Mouse (Mus musculus) midbrain, postnatal 0 days (tissue): ENCODE data around the gene Gm20422. TPM values are rescaled to one million over a fixed set of nuclear protein-coding genes. Genes with fewer than 3 reads are reported as not detected.
A peak's percentile ranks its signal among the peaks of the same experiment; 100 is the strongest.

Experiments
- ATAC-seq: fragments of 200-750 bp; cut with Nextera tagmentation; 2 replicates; pipeline ENCODE4 v1.8.0; 2017; ENCODE audit warnings: moderate number of reproducible peaks, mild to moderate bottlenecking, moderate TSS enrichment, moderate library complexity; ENCODE audit not compliant: low FRiP score
- DNase-seq: peaks from one replicate; pipeline ENCODE4 v3.0.0-alpha.2; 2015; ENCODE audit warnings: low spot score
- H3K27ac ChIP-seq: fragments of 300-500 bp; sonication (generic); 2 replicates; pipeline ENCODE4 v1.5.1; 2014; ENCODE audit warnings: low read depth, mild to moderate bottlenecking, low read length, mixed read lengths
- H3K27me3 ChIP-seq: fragments of 300-500 bp; sonication (generic); 2 replicates; pipeline ENCODE4 v1.6.1; 2014; ENCODE audit warnings: low read length, control low read depth, mixed read lengths; ENCODE audit not compliant: insufficient read depth
- H3K36me3 ChIP-seq: fragments of 300-500 bp; sonication (generic); 2 replicates; pipeline ENCODE4 v1.6.1; 2014; ENCODE audit warnings: low read length, control low read depth, mixed read lengths; ENCODE audit not compliant: insufficient read depth
- H3K4me1 ChIP-seq: fragments of 300-500 bp; sonication (generic); 2 replicates; pipeline ENCODE4 v1.6.1; 2014; ENCODE audit warnings: mild to moderate bottlenecking, control low read depth, antibody characterized with exemption, low read length, mixed read lengths; ENCODE audit not compliant: insufficient read depth
- H3K4me2 ChIP-seq: fragments of 300-500 bp; sonication (generic); 2 replicates; pipeline ENCODE4 v1.6.1; 2014; ENCODE audit warnings: low read depth, mild to moderate bottlenecking, low read length, mixed read lengths; ENCODE audit not compliant: poor library complexity, severe bottlenecking
- H3K4me3 ChIP-seq: fragments of 300-500 bp; sonication (generic); 2 replicates; pipeline ENCODE4 v1.5.1; 2014; ENCODE audit warnings: low read depth, mild to moderate bottlenecking, low read length, moderate library complexity
- H3K9ac ChIP-seq: fragments of 300-500 bp; sonication (generic); replicated peaks from 2 replicates; pipeline ENCODE4 v1.6.1; 2014; ENCODE audit warnings: mild to moderate bottlenecking, low read length, moderate library complexity, mixed read lengths; ENCODE audit not compliant: poor library complexity, severe bottlenecking
- H3K9me3 ChIP-seq: fragments of 300-500 bp; sonication (generic); 2 replicates; pipeline ENCODE4 v1.6.1; 2016; ENCODE audit warnings: low read length, control low read depth
- CTCF ChIP-seq: IDR thresholded peaks from 2 replicates; pipeline ENCODE4 v1.5.1; 2016; ENCODE audit warnings: antibody characterized with exemption, mild to moderate bottlenecking
- WGBS: fragments of 180-500 bp; shearing (Covaris S2); extraction: QIAGEN DNeasy Blood & Tissue Kit; methylation state at CpG from one replicate; pipeline ENCODE4 v1.1.7; 2014; 5-methylcytosine and 5-hydroxymethylcytosine counted together
- polyA plus RNA-seq: library from polyadenylated mRNA; unstranded; fragments of >200 nt; fragmentation: Nextera tagmentation; extraction: Ambion mirVana; gene quantifications from 2 replicates; pipeline ENCODE4 v1.2.1, GENCODE M21; 2015
- total RNA-seq: library from RNA; depleted of rRNA; stranded (reverse); fragments of >200 nt; gene quantifications from 2 replicates; pipeline ENCODE4 v1.2.3, GENCODE M21; 2014

Gm20422 gene
- total and polyA plus RNA-seq, 2 experiments from 2014 or later, result 2.4 TPM; not detected in 1

- Histone ChIP-seq H3K4me1 (peaks cover 3% of the 10 kb centered on the region; the same call in 1 of the 2 replicates), H3K27me3 (no peaks in the 10 kb centered on the region), H3K27ac (no peak overlapping the region), H3K9me3 (no peaks in the 10 kb centered on the region), H3K4me3 (no peak overlapping the region), H3K4me2 (no peak overlapping the region), H3K9ac (no peak overlapping the region), H3K36me3 (peaks cover 51% of the 10 kb centered on the region)
- 83% methylated on average over 2 of the region's 2 CpGs for WGBS
- no peak for TF ChIP-seq CTCF
- DNase-seq, result no peak
- no peak for ATAC-seq
Observed at GRCm38 (mm10) chr8:69814881-69815280, 40.2 kb upstream of the Gm20422 start.

DNA sequence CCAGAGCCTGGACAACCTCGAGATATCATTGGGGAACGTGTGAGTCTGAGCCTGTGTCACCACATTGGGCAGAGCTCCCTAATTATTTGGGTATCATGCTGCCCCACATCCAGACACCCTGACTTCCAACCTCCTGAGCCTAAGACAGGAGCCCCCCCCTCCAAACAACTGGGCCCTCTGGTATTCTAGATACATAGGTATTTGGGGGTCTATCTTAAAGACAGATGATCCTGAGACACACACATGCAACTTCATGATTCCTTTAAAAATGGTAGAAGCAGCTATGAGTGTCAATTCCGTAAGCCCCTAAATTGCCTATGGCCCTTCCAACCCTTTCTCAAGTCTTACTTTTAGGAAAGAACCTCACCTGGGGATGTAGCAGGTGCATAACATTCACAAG lies 35.1 kb upstream of the Gm20422 start:
- peaks cover 56% of the 10 kb centered on the region for H3K36me3 ChIP-seq
- H3K27ac ChIP-seq, result no peak overlapping the region
- peaks cover 6% of the 10 kb centered on the region; the same call in 1 of the 2 replicates for H3K4me1 ChIP-seq
- ATAC-seq, result no peak
- no peaks in the 10 kb centered on the region for H3K27me3 ChIP-seq
- TF ChIP-seq CTCF, result no peak
- WGBS, result 61% methylated on average over 3 of the region's 3 CpGs
- no peaks in the 10 kb centered on the region for H3K9me3 ChIP-seq
- no peak for DNase-seq
- no peak overlapping the region for H3K4me3 ChIP-seq
- no peak overlapping the region for H3K9ac ChIP-seq
- H3K4me2 ChIP-seq, result peak overlapping the region; percentile 87

DNA sequence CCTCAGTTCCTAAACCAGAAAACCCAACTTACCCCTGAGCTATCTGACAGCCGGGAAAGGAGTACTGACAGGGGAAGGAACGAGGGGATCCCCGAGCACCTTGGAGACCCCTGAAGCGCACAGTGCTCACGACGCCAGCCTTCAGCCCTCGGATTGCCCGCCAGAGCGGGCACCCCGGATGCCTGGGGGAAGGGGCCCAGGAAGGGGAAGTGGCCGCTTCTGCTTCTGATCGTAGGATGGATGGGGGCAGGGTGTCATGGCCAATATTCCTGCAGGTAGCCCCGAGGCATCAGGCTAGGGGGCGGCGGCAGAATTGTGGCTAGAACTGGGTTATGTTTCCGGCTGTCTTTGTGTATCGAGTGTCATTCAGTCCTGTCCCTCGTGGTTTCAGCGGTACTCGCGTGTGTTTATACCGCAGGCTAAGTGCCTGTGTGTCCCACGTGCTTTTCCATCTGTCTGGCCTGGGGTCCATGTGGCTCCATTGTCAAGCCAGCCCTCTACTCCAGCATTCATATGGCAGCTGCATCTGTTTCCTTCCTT lies 34.2 kb upstream of the Gm20422 start:
- peak; percentile 59 for ATAC-seq
- 2% methylated on average over 23 of the region's 23 CpGs for WGBS
- H3K9ac ChIP-seq, result peak overlapping the region; percentile 77
- peaks cover 52% of the 10 kb centered on the region for H3K36me3 ChIP-seq
- peak overlapping the region; percentile 67 for H3K4me3 ChIP-seq
- peak overlapping the region; percentile 66 for H3K27ac ChIP-seq
- peaks cover 6% of the 10 kb centered on the region; the same call in 1 of the 2 replicates for H3K4me1 ChIP-seq
- peak; percentile 56 for DNase-seq
- peak overlapping the region; percentile 87 for H3K4me2 ChIP-seq
- TF ChIP-seq CTCF, result no peak
- no peaks in the 10 kb centered on the region for H3K9me3 ChIP-seq
- no peaks in the 10 kb centered on the region for H3K27me3 ChIP-seq

GRCm38 (mm10) chr8:69808094-69808863 lies 33.6 kb upstream of the Gm20422 start, which contains the start of gene Gmip:
Gene Gmip, plus strand, starts transcription at chr8:69808679.
- H3K9me3 ChIP-seq, result no peaks in the 10 kb centered on the region
- TF ChIP-seq CTCF, result no peak
- H3K36me3 ChIP-seq, result peaks cover 52% of the 10 kb centered on the region
- peak within 1 kb of the TSS; percentile 77 for H3K9ac ChIP-seq
- peaks cover 6% of the 10 kb centered on the region; the same call in 1 of the 2 replicates for H3K4me1 ChIP-seq
- DNase-seq, result peak; percentile 59
- H3K27ac ChIP-seq, result peak within 1 kb of the TSS; percentile 66
- H3K4me3 ChIP-seq, result peak within 1 kb of the TSS; percentile 67
- 12% methylated on average over 18 of the region's 28 CpGs for WGBS
- ATAC-seq, result no peak; the same call in 1 of the 2 replicates
- peak within 1 kb of the TSS; percentile 87 for H3K4me2 ChIP-seq
- no peaks in the 10 kb centered on the region for H3K27me3 ChIP-seq

GRCm38 (mm10) chr8:69807236-69807635 lies 32.5 kb upstream of the Gm20422 start:
- TF ChIP-seq CTCF, result no peak
- DNase-seq, result no peak
- WGBS, result 98% methylated on average over 5 of the region's 5 CpGs

GRCm38 (mm10) chr8:69805491-69805890 lies 30.8 kb upstream of the Gm20422 start:
- DNase-seq, result no peak
- WGBS, result 93% methylated on average over 9 of the region's 9 CpGs
- no peaks in the 10 kb centered on the region for H3K27me3 ChIP-seq

More at GRCm38 (mm10) chr8:69807236-69807635, 32.5 kb upstream of the Gm20422 start:
- Histone ChIP-seq H3K27me3 (no peaks in the 10 kb centered on the region), H3K4me2 (no peak overlapping the region), H3K4me1 (peaks cover 6% of the 10 kb centered on the region; the same call in 1 of the 2 replicates), H3K27ac (no peak overlapping the region), H3K36me3 (peaks cover 61% of the 10 kb centered on the region), H3K4me3 (no peak overlapping the region), H3K9me3 (no peaks in the 10 kb centered on the region), H3K9ac (no peak overlapping the region)
- no peak for ATAC-seq

More at GRCm38 (mm10) chr8:69805491-69805890, 30.8 kb upstream of the Gm20422 start:
- Histone ChIP-seq H3K27ac (no peak overlapping the region), H3K4me1 (peaks cover 6% of the 10 kb centered on the region; the same call in 1 of the 2 replicates), H3K9ac (no peak overlapping the region), H3K4me3 (no peak overlapping the region), H3K9me3 (no peaks in the 10 kb centered on the region), H3K4me2 (no peak overlapping the region), H3K36me3 (peaks cover 63% of the 10 kb centered on the region)
- ATAC-seq, result no peak
- no peak for TF ChIP-seq CTCF
